9 mouse cellular contexts compared by ENCODE assay signal in genomic region chr1:75374950-75375936, GRCm38 (mm10). TPM values are rescaled to one million over a fixed set of nuclear protein-coding genes. Genes with fewer than 3 reads are reported as not detected.
A peak's percentile ranks its signal among the peaks of the same experiment; 100 is the strongest.
DNase-seq lines count a peak whose midpoint lies in the region; ATAC-seq lines count a peak whose summit lies in the region.
"Had no signal": no experiment of that assay in that cellular context is flagged by ENCODE, and none has a peak within 500 bp of the region (broad histone marks: within the 10 kb centered on the region; RNA-seq: fewer than 3 reads in every experiment).

TSS of gene Speg (plus strand) at chr1:75375297.

- peak within 1 kb of the TSS; percentile 58 for H3K9ac ChIP-seq in kidney, embryonic 14.5 days (ENCODE audit: low read depth, low read length)
- H3K9ac ChIP-seq in hindbrain, embryonic 16.5 days (ENCODE audit: low read depth, low read length): peak within 1 kb of the TSS; percentile 51

- no peaks in the 10 kb centered on the region for H3K36me3 ChIP-seq in kidney, embryonic 14.5 days (ENCODE audit: control insufficient read depth, insufficient read depth, low read length)
- H3K36me3 ChIP-seq in hindbrain, embryonic 16.5 days (ENCODE audit: control insufficient read depth, insufficient read depth, low read length): no peaks in the 10 kb centered on the region
- no peaks in the 10 kb centered on the region for H3K36me3 ChIP-seq in macrophage (ENCODE audit: inconsistent target)
- H3K36me3 ChIP-seq: G1E had no signal

- no peaks in the 10 kb centered on the region for H3K9me3 ChIP-seq in kidney, embryonic 14.5 days (ENCODE audit: control insufficient read depth, low read length)
- H3K9me3 ChIP-seq in hindbrain, embryonic 16.5 days (ENCODE audit: control insufficient read depth, low read length): no peaks in the 10 kb centered on the region
- H3K9me3 ChIP-seq: G1E had no signal

- H3K4me3 ChIP-seq in kidney, embryonic 14.5 days (ENCODE audit: low read length): peak within 1 kb of the TSS; percentile 29
- H3K4me3 ChIP-seq in hindbrain, embryonic 16.5 days (ENCODE audit: low read length): peak within 1 kb of the TSS; percentile 23
- H3K4me3 ChIP-seq in macrophage (ENCODE audit: inconsistent target): no peak within 1 kb of the TSS

- no peak within 1 kb of the TSS for H3K27ac ChIP-seq in kidney, embryonic 14.5 days (ENCODE audit: low read depth, low read length)
- H3K27ac ChIP-seq in hindbrain, embryonic 16.5 days (ENCODE audit: low read depth, low read length): no peak within 1 kb of the TSS
- no peak within 1 kb of the TSS for H3K27ac ChIP-seq in macrophage

- 4% methylated on average over 55 of the region's 57 CpGs for WGBS in kidney, embryonic 14.5 days
- WGBS in hindbrain, embryonic 16.5 days: 12% methylated on average over 47 of the region's 57 CpGs
- WGBS in macrophage (ENCODE audit: missing documents): 16% methylated on average over 53 of the region's 57 CpGs

- no peaks in the 10 kb centered on the region for H3K79me2 ChIP-seq in macrophage (ENCODE audit: inconsistent target)

- DNase-seq in kidney, adult 11 months: no peak
- no peak for DNase-seq in adrenal gland, postnatal 25 days
- peak; percentile 79 for DNase-seq in gastrocnemius, postnatal 14 days
- DNase-seq in testis, postnatal 14 days (ENCODE audit: low spot score): no peak
- no peak for DNase-seq in right cerebral cortex, postnatal 25 days

- peaks cover 7% of the 10 kb centered on the region; the same call in 1 of the 2 replicates for H3K27me3 ChIP-seq in kidney, embryonic 14.5 days (ENCODE audit: control insufficient read depth, insufficient read depth, low read length)
- peaks cover 16% of the 10 kb centered on the region for H3K27me3 ChIP-seq in hindbrain, embryonic 16.5 days (replicated peaks; ENCODE audit: control insufficient read depth, insufficient read depth, low read length)

- peak; percentile 47 for ATAC-seq in kidney, embryonic 14.5 days (ENCODE audit: low FRiP score, low TSS enrichment)
- 0 out of 2 replicates have a peak, but pooled peaks have one; percentile 21 for ATAC-seq in hindbrain, embryonic 16.5 days

- peaks cover 11% of the 10 kb centered on the region for H3K4me1 ChIP-seq in kidney, embryonic 14.5 days (ENCODE audit: control insufficient read depth, insufficient read depth, low read length)
- peaks cover 9% of the 10 kb centered on the region for H3K4me1 ChIP-seq in hindbrain, embryonic 16.5 days (ENCODE audit: control insufficient read depth, insufficient read depth, low read depth, low read length)

- H3K4me2 ChIP-seq in kidney, embryonic 14.5 days (replicated peaks; ENCODE audit: low read depth, low read length): peak within 1 kb of the TSS; percentile 72
- H3K4me2 ChIP-seq in hindbrain, embryonic 16.5 days (ENCODE audit: low read length): peak within 1 kb of the TSS; percentile 51

- intact Hi-C loops in gastrocnemius, postnatal 14 days (cut with DNase I; ENCODE audit: low total_unique reads): no loop called here

RNA-seq across cellular contexts. Expression of gene Speg, which starts in this region (rescaled TPM):
- 39.6 and 43.5 TPM in 2 replicates for polyA plus RNA-seq in kidney, embryonic 14.5 days (2014; fragmentation: Nextera tagmentation; extraction: Ambion mirVana)
- total RNA-seq in adrenal gland, postnatal 25 days (2021): 15.8 and 18.1 TPM in 2 replicates
- 100 to 1,000 TPM; 167 to 173 TPM for total RNA-seq in gastrocnemius, postnatal 14 days (2021)
- polyA plus RNA-seq in hindbrain, embryonic 16.5 days (2015; fragmentation: Nextera tagmentation; extraction: Ambion mirVana): 20.3 and 20.4 TPM in 2 replicates
- 100 to 1,000 TPM in 23 of 26 experiments, 10 to 100 TPM in 3; 27.7 to 350 (median 221) TPM for total RNA-seq in macrophage (2018; cell fraction: chromatin; rRNA removed)
- 100 to 1,000 TPM in 25 of 26 experiments, 10 to 100 TPM in 1; 96.2 to 181 (median 153) TPM for total RNA-seq in macrophage (2018; cell fraction: cytosol; rRNA removed)
- 100 to 1,000 TPM in 21 of 26 experiments, 10 to 100 TPM in 5; 41.9 to 238 (median 169) TPM for total RNA-seq in macrophage (2018; cell fraction: nucleus; rRNA removed)
- 98.9 to 144 TPM (median 121 TPM) in 3 replicates for polyA plus RNA-seq in macrophage (2018)
